Mouse (Mus musculus): ENCODE results near the gene Zfp287. TPM values are rescaled to one million over a fixed set of nuclear protein-coding genes. Genes with fewer than 3 reads are reported as not detected.

The Zfp287 gene
- 10 to 100 TPM; 15.2 to 31.2 TPM for polyA plus RNA-seq (2017; shearing (Covaris generic))

GRCm38 (mm10) chr11:62731311-62732021, at the start of gene Zfp287:
Gene Zfp287, minus strand, starts transcription at chr11:62731905.

GRCm38 (mm10) chr11:62752780-62753179, 21.1 kb upstream of the Zfp287 start, which contains the start of gene Gm10428:
Gene Gm10428, plus strand, starts transcription at chr11:62753100.

Other genes with a start within 250 kb of the Zfp287 start
- 10 to 100 TPM in 1 of 2 experiments, 1 to 10 TPM in 1; 7.8 to 12.4 TPM for gene Cenpv, start 192.6 kb downstream of the Zfp287 start, polyA plus RNA-seq (2017; shearing (Covaris generic))
- 1,000 to 10,000 TPM; 2,490 to 2,675 TPM for gene Ubb, start 180.7 kb downstream of the Zfp287 start, polyA plus RNA-seq (2017; shearing (Covaris generic))
- 100 to 1,000 TPM in 1 of 2 experiments, 10 to 100 TPM in 1; 59.7 to 150 TPM for gene Trpv2, start 157.4 kb downstream of the Zfp287 start, polyA plus RNA-seq (2017; shearing (Covaris generic))
- 1 to 10 TPM; 2.0 to 2.3 TPM for gene Lrrc75a, start 83.4 kb downstream of the Zfp287 start, polyA plus RNA-seq (2017; shearing (Covaris generic))
- 10 to 100 TPM; 42.7 to 51.6 TPM for gene Mmgt2, start 83.2 kb downstream of the Zfp287 start, polyA plus RNA-seq (2017; shearing (Covaris generic))
- gene Gm10428, start 21.2 kb upstream of the Zfp287 start, polyA plus RNA-seq (2017; shearing (Covaris generic)), result not detected
- 1 to 10 TPM in 1 of 2 experiments, under 1 TPM in 1; 0.98 to 3.0 TPM for gene Zfp286, start 57.6 kb upstream of the Zfp287 start, polyA plus RNA-seq (2017; shearing (Covaris generic))
- gene Trim16, start 88.3 kb upstream of the Zfp287 start, polyA plus RNA-seq (2017; shearing (Covaris generic)), result 1 to 10 TPM in 1 of 2 experiments, under 1 TPM in 1; 0.89 to 5.5 TPM
- 1 to 10 TPM in 1 of 2 experiments, under 1 TPM in 1; 0.48 to 2.9 TPM for gene Fbxw10, start 115.2 kb upstream of the Zfp287 start, polyA plus RNA-seq (2017; shearing (Covaris generic))
- 10 to 100 TPM; 35.1 to 42.9 TPM for gene Tvp23b, start 147.6 kb upstream of the Zfp287 start, polyA plus RNA-seq (2017; shearing (Covaris generic))
- not detected for gene Cdrt4, start 219.3 kb upstream of the Zfp287 start, polyA plus RNA-seq (2017; shearing (Covaris generic))

Measured in activated CD4-positive, CD25-positive, alpha-beta regulatory T cell (primary cell).